Comparison of ENCODE assay signal across 10 mouse cellular contexts in genomic region chr11:77876760-77877148, GRCm38 (mm10). TPM values are rescaled to one million over a fixed set of nuclear protein-coding genes. Genes with fewer than 3 reads are reported as not detected.
A peak's percentile ranks its signal among the peaks of the same experiment; 100 is the strongest.
DNase-seq lines count a peak whose midpoint lies in the region; ATAC-seq and TF ChIP-seq lines count a peak whose summit lies in the region.
"Had no signal": no experiment of that assay in that cellular context is flagged by ENCODE, and none has a peak within 500 bp of the region (broad histone marks: within the 10 kb centered on the region; RNA-seq: fewer than 3 reads in every experiment).

No protein-coding gene starts in this region.

- H3K4me3 ChIP-seq in cerebellum, adult 2 months (replicated peaks; ENCODE audit: insufficient read depth, low read depth, low read length) = no peak overlapping the region
- no peak overlapping the region for H3K4me3 ChIP-seq in liver, embryonic 12.5 days
- H3K4me3 ChIP-seq in liver, postnatal 0 days (ENCODE audit: low read depth, low read length) = no peak overlapping the region
- no peak overlapping the region for H3K4me3 ChIP-seq in forebrain, embryonic 14.5 days (ENCODE audit: low read depth, low read length)
- H3K4me3 ChIP-seq in midbrain, embryonic 13.5 days (replicated peaks) = no peak overlapping the region
- H3K4me3 ChIP-seq: limb, embryonic 15.5 days had no signal

- H3K27ac ChIP-seq in cerebellum, adult 2 months (ENCODE audit: insufficient read depth, low read length) = peak overlapping the region; percentile 82; the same call in 1 of the 2 replicates
- H3K27ac ChIP-seq in liver, embryonic 12.5 days = no peak overlapping the region
- H3K27ac ChIP-seq in liver, postnatal 0 days (ENCODE audit: low read depth) = no peak overlapping the region
- peak overlapping the region; percentile 55 for H3K27ac ChIP-seq in forebrain, embryonic 14.5 days (ENCODE audit: low read depth, low read length)
- peak overlapping the region; percentile 84 for H3K27ac ChIP-seq in midbrain, embryonic 13.5 days
- H3K27ac ChIP-seq: limb, embryonic 15.5 days had no signal

- no peak for TF ChIP-seq EP300 in liver, postnatal 0 days (IDR thresholded peaks at IDR 0.05; ENCODE audit: low read depth)

- H3K9ac ChIP-seq in liver, embryonic 12.5 days = no peak overlapping the region
- no peak overlapping the region for H3K9ac ChIP-seq in liver, postnatal 0 days (replicated peaks)
- peak overlapping the region; percentile 26; the same call in 1 of the 2 replicates for H3K9ac ChIP-seq in forebrain, embryonic 14.5 days (ENCODE audit: low read length)
- peak overlapping the region; percentile 14; the same call in 1 of the 2 replicates for H3K9ac ChIP-seq in midbrain, embryonic 13.5 days (replicated peaks)
- H3K9ac ChIP-seq: limb, embryonic 15.5 days had no signal

- H3K36me3 ChIP-seq in liver, embryonic 12.5 days = no peaks in the 10 kb centered on the region
- no peaks in the 10 kb centered on the region for H3K36me3 ChIP-seq in liver, postnatal 0 days (replicated peaks; ENCODE audit: insufficient read depth, low read length)
- H3K36me3 ChIP-seq in forebrain, embryonic 14.5 days (ENCODE audit: control insufficient read depth, insufficient read depth, low read length) = no peaks in the 10 kb centered on the region
- H3K36me3 ChIP-seq in midbrain, embryonic 13.5 days = no peaks in the 10 kb centered on the region
- H3K36me3 ChIP-seq: limb, embryonic 15.5 days had no signal

- WGBS in cerebellum, adult 2 months = 69% methylated on average over 11 of the region's 11 CpGs
- 50% methylated on average over 11 of the region's 11 CpGs for whole genome bisulfite sequencing in liver, embryonic 12.5 days (ENCODE audit: insufficient replicate concordance)
- WGBS in liver, postnatal 0 days (ENCODE audit: insufficient replicate concordance) = 58% methylated on average over 11 of the region's 11 CpGs
- 43% methylated on average over 11 of the region's 11 CpGs for WGBS in forebrain, embryonic 14.5 days
- 36% methylated on average over 11 of the region's 11 CpGs for WGBS in midbrain, embryonic 13.5 days

- no peak for DNase-seq in cerebellum, adult 2 months
- no peak for DNase-seq in cerebellum, postnatal 4 days (ENCODE audit: low spot score in 2 of 2)
- no peak for DNase-seq in liver, postnatal 0 days
- no peak for DNase-seq in forebrain, embryonic 14.5 days (ENCODE audit: low spot score)
- no peak for DNase-seq in ovary, postnatal 10 days (ENCODE audit: low spot score)
- no peak for DNase-seq in kidney, postnatal 14 days

- ATAC-seq in liver, embryonic 12.5 days = no peak
- ATAC-seq in liver, postnatal 0 days = no peak
- ATAC-seq in forebrain, embryonic 14.5 days = no peak
- ATAC-seq in midbrain, embryonic 13.5 days = no peak; the same call in 1 of the 2 replicates
- ATAC-seq: intestine, postnatal 0 days had no signal

- peaks cover 34% of the 10 kb centered on the region for H3K4me1 ChIP-seq in cerebellum, adult 2 months (ENCODE audit: control insufficient read depth, insufficient read depth, low read length)
- peaks cover 34% of the 10 kb centered on the region for H3K4me1 ChIP-seq in liver, embryonic 12.5 days
- H3K4me1 ChIP-seq in liver, postnatal 0 days (ENCODE audit: insufficient read depth) = peaks cover 6% of the 10 kb centered on the region; the same call in 1 of the 2 replicates
- H3K4me1 ChIP-seq in forebrain, embryonic 14.5 days (ENCODE audit: control insufficient read depth, insufficient read depth, low read length) = peaks cover 52% of the 10 kb centered on the region
- H3K4me1 ChIP-seq in midbrain, embryonic 13.5 days (replicated peaks) = peaks cover 54% of the 10 kb centered on the region

- no peaks in the 10 kb centered on the region for H3K9me3 ChIP-seq in liver, embryonic 12.5 days (replicated peaks)
- no peaks in the 10 kb centered on the region for H3K9me3 ChIP-seq in liver, postnatal 0 days (ENCODE audit: low read length)
- H3K9me3 ChIP-seq in forebrain, embryonic 14.5 days (replicated peaks; ENCODE audit: control insufficient read depth, low read length) = no peaks in the 10 kb centered on the region
- no peaks in the 10 kb centered on the region for H3K9me3 ChIP-seq in midbrain, embryonic 13.5 days
- H3K9me3 ChIP-seq: limb, embryonic 15.5 days had no signal

- H3K27me3 ChIP-seq in cerebellum, adult 2 months (ENCODE audit: control insufficient read depth, insufficient read depth, low read length) = no peaks in the 10 kb centered on the region
- peaks cover 23% of the 10 kb centered on the region for H3K27me3 ChIP-seq in liver, embryonic 12.5 days (replicated peaks)
- H3K27me3 ChIP-seq in liver, postnatal 0 days (ENCODE audit: insufficient read depth, low read length) = no peaks in the 10 kb centered on the region
- H3K27me3 ChIP-seq in forebrain, embryonic 14.5 days (replicated peaks; ENCODE audit: control insufficient read depth, insufficient read depth, low read length) = no peaks in the 10 kb centered on the region
- peaks cover 16% of the 10 kb centered on the region for H3K27me3 ChIP-seq in midbrain, embryonic 13.5 days
- H3K27me3 ChIP-seq: limb, embryonic 15.5 days had no signal

- no peak for TF ChIP-seq CTCF in cerebellum, adult 2 months (IDR thresholded peaks at IDR 0.05; ENCODE audit: borderline replicate concordance, insufficient read depth, low read depth, low read length)
- TF ChIP-seq CTCF in liver, postnatal 0 days (IDR thresholded peaks at IDR 0.05; ENCODE audit: low read depth) = no peak

- TF ChIP-seq POLR2A in cerebellum, adult 2 months (IDR thresholded peaks at IDR 0.05; ENCODE audit: borderline replicate concordance, insufficient read depth, low read length) = no peak

- H3K4me2 ChIP-seq in liver, embryonic 12.5 days = peak overlapping the region; percentile 21
- no peak overlapping the region for H3K4me2 ChIP-seq in liver, postnatal 0 days (ENCODE audit: low read depth, low read length)
- H3K4me2 ChIP-seq in forebrain, embryonic 14.5 days (ENCODE audit: low read length) = no peak overlapping the region
- H3K4me2 ChIP-seq in midbrain, embryonic 13.5 days (replicated peaks) = peak overlapping the region; percentile 11; the same call in 1 of the 2 replicates
- H3K4me2 ChIP-seq: limb, embryonic 15.5 days had no signal

RNA-seq across cellular contexts. Expression of gene Pipox, which starts 17.1 kb away (rescaled TPM):
- 6.8 and 9.0 TPM in 2 replicates for polyA plus RNA-seq in cerebellum, adult 2 months (2012; rRNA removed)
- polyA plus RNA-seq in liver, embryonic 12.5 days (2016; fragmentation: Nextera tagmentation; extraction: Ambion mirVana) = 6.7 and 7.2 TPM in 2 replicates
- polyA plus RNA-seq in liver, postnatal 0 days (2015; fragmentation: Nextera tagmentation; extraction: Ambion mirVana) = 48.9 and 53.4 TPM in 2 replicates
- 10.1 and 11.4 TPM in 2 replicates for polyA plus RNA-seq in forebrain, embryonic 14.5 days (2014; fragmentation: Nextera tagmentation; extraction: Ambion mirVana)
- polyA plus RNA-seq in midbrain, embryonic 13.5 days (2015; fragmentation: Nextera tagmentation; extraction: Ambion mirVana) = 8.6 and 11.0 TPM in 2 replicates

RNA-seq across cellular contexts. Expression of gene Sez6, which starts 53.8 kb away (rescaled TPM):
- polyA plus RNA-seq in cerebellum, adult 2 months (2012; rRNA removed) = 71.0 and 76.9 TPM in 2 replicates
- polyA plus RNA-seq in liver, embryonic 12.5 days (2016; fragmentation: Nextera tagmentation; extraction: Ambion mirVana) = 0.05 TPM in 1 of 2 replicates, not detected in the other
- polyA plus RNA-seq in liver, postnatal 0 days (2015; fragmentation: Nextera tagmentation; extraction: Ambion mirVana) = not detected in 2 replicates
- 140 and 175 TPM in 2 replicates for polyA plus RNA-seq in forebrain, embryonic 14.5 days (2014; fragmentation: Nextera tagmentation; extraction: Ambion mirVana)
- polyA plus RNA-seq in midbrain, embryonic 13.5 days (2015; fragmentation: Nextera tagmentation; extraction: Ambion mirVana) = 118 TPM in 2 replicates

Comparison
In these comparisons a context has a peak if more than half of its experiments do, and no peak if none do; other contexts are left out.
1. H3K4me2 ChIP-seq: peak in liver, embryonic 12.5 days (single experiment) and midbrain, embryonic 13.5 days (single experiment); none in liver, postnatal 0 days (single experiment) and forebrain, embryonic 14.5 days (single experiment).
2. H3K27ac ChIP-seq: peak in cerebellum, adult 2 months (single experiment), forebrain, embryonic 14.5 days (single experiment) and midbrain, embryonic 13.5 days (single experiment); none in liver, embryonic 12.5 days (single experiment) and liver, postnatal 0 days (single experiment).
3. H3K9ac ChIP-seq: peak in forebrain, embryonic 14.5 days (single experiment) and midbrain, embryonic 13.5 days (single experiment); none in liver, embryonic 12.5 days (single experiment) and liver, postnatal 0 days (single experiment).
4. RNA of gene Sez6, which starts 53.8 kb away (polyA plus RNA-seq): 140 to 175 TPM in forebrain, embryonic 14.5 days, 118 TPM in midbrain, embryonic 13.5 days and 71.0 to 76.9 TPM in cerebellum, adult 2 months; 0.05 TPM in liver, embryonic 12.5 days and not detected in liver, postnatal 0 days; every median in the first group is over 10 times any median in the second.